ENCODE assay signal across 11 mouse cellular contexts in the genomic region with DNA sequence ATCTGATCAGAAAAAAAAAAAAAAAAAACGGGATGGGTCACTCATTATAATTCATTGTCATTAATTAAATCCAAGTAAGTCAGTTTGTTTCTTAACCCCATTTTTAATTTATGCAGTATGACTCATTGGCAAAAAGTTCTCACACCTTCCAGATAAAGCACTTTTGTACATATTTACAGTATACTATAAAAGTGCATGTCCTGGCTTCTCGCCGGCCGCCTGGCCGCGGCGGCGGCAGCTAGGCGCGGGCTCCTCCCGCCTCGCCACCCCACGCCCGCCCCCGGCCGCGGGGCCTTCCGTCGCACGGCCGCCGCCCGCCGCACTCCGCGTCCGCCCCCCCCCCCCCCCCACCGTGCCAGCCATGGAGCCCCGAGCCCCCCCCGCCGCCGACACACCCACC. TPM values are rescaled to one million over a fixed set of nuclear protein-coding genes. Genes with fewer than 3 reads are reported as not detected.
DNase-seq lines count a peak whose midpoint lies in the region; ATAC-seq and TF ChIP-seq lines count a peak whose summit lies in the region.
"Had no signal": no experiment of that assay in that cellular context is flagged by ENCODE, and none has a peak within 500 bp of the region (broad histone marks: within the 10 kb centered on the region; RNA-seq: fewer than 3 reads in every experiment).

No protein-coding gene starts in this region.

- peak overlapping the region; percentile 47 for H3K9ac ChIP-seq in hindbrain, embryonic 16.5 days (ENCODE audit: low read depth, low read length)
- H3K9ac ChIP-seq in midbrain, embryonic 11.5 days (ENCODE audit: low read length): peak overlapping the region; percentile 40; the same call in 1 of the 2 replicates

- ATAC-seq in hindbrain, embryonic 16.5 days: 0 out of 2 replicates have a peak, but pooled peaks have one; percentile 20
- ATAC-seq in midbrain, embryonic 11.5 days (ENCODE audit: low FRiP score): peak; percentile 57; the same call in 1 of the 2 replicates

- H3K4me3 ChIP-seq in heart, embryonic 10.5 days: peak overlapping the region; percentile 56
- peak overlapping the region; percentile 44 for H3K4me3 ChIP-seq in hindbrain, embryonic 16.5 days (ENCODE audit: low read length)
- H3K4me3 ChIP-seq in midbrain, embryonic 11.5 days (ENCODE audit: low read depth, low read length): peak overlapping the region; percentile 25

- H3K9me3 ChIP-seq in heart, embryonic 10.5 days: no peaks in the 10 kb centered on the region
- no peaks in the 10 kb centered on the region for H3K9me3 ChIP-seq in hindbrain, embryonic 16.5 days (ENCODE audit: control insufficient read depth, low read length)
- H3K9me3 ChIP-seq in midbrain, embryonic 11.5 days (ENCODE audit: control insufficient read depth, low read length): no peaks in the 10 kb centered on the region

- no peaks in the 10 kb centered on the region for H3K4me1 ChIP-seq in heart, embryonic 10.5 days
- no peaks in the 10 kb centered on the region for H3K4me1 ChIP-seq in hindbrain, embryonic 16.5 days (ENCODE audit: control insufficient read depth, insufficient read depth, low read depth, low read length)
- H3K4me1 ChIP-seq in midbrain, embryonic 11.5 days (ENCODE audit: control insufficient read depth, insufficient read depth, low read length): no peaks in the 10 kb centered on the region

- H3K4me2 ChIP-seq in hindbrain, embryonic 16.5 days (ENCODE audit: low read length): peak overlapping the region; percentile 68
- peak overlapping the region; percentile 46 for H3K4me2 ChIP-seq in midbrain, embryonic 11.5 days

- no peaks in the 10 kb centered on the region for H3K27me3 ChIP-seq in heart, embryonic 10.5 days (ENCODE audit: insufficient read depth, poor library complexity, severe bottlenecking)
- H3K27me3 ChIP-seq in hindbrain, embryonic 16.5 days (replicated peaks; ENCODE audit: control insufficient read depth, insufficient read depth, low read length): no peaks in the 10 kb centered on the region
- no peaks in the 10 kb centered on the region for H3K27me3 ChIP-seq in midbrain, embryonic 11.5 days (ENCODE audit: control insufficient read depth, insufficient read depth, low read length)

- DNase-seq in heart, embryonic 10.5 days (ENCODE audit: low spot score): no peak
- DNase-seq in heart, adult 8-10 months (ENCODE audit: low spot score): no peak
- peak; percentile 1 for DNase-seq in brain, embryonic 14.5 days (ENCODE audit: low read depth)
- no peak for DNase-seq in midbrain, embryonic 11.5 days (ENCODE audit: low spot score, missing footprints)
- no peak for DNase-seq in gastrocnemius, adult 18-20 months (ENCODE audit: low spot score)
- DNase-seq in spleen, adult 18-20 months: no peak
- DNase-seq in layer of hippocampus, postnatal 14 days (ENCODE audit: low spot score in 2 of 2): no peak
- DNase-seq: B cell, adult 2 months; heart, adult 18-20 months had no signal

- 0 out of 2 replicates have a peak overlapping the region, but pooled peaks have one; percentile 16 for H3K27ac ChIP-seq in heart, embryonic 10.5 days
- H3K27ac ChIP-seq in hindbrain, embryonic 16.5 days (ENCODE audit: low read depth, low read length): no peak overlapping the region
- no peak overlapping the region for H3K27ac ChIP-seq in midbrain, embryonic 11.5 days (ENCODE audit: low read depth, low read length)

- TF ChIP-seq CTCF in brain, embryonic 14.5 days (IDR thresholded peaks at IDR 0.05; ENCODE audit: borderline replicate concordance, extremely low read depth, insufficient read depth, insufficient read length): no peak

- no peak for TF ChIP-seq POLR2A in brain, embryonic 14.5 days (IDR thresholded peaks at IDR 0.05; ENCODE audit: borderline replicate concordance, extremely low read depth, insufficient read depth, insufficient read length, poor library complexity, severe bottlenecking)

- no peaks in the 10 kb centered on the region for H3K36me3 ChIP-seq in heart, embryonic 10.5 days
- H3K36me3 ChIP-seq in hindbrain, embryonic 16.5 days (ENCODE audit: control insufficient read depth, insufficient read depth, low read length): no peaks in the 10 kb centered on the region
- H3K36me3 ChIP-seq in midbrain, embryonic 11.5 days (ENCODE audit: control insufficient read depth, insufficient read depth, low read length): no peaks in the 10 kb centered on the region

- 7% methylated on average over 32 of the region's 32 CpGs for WGBS in heart, embryonic 10.5 days
- WGBS in hindbrain, embryonic 16.5 days: 14% methylated on average over 31 of the region's 32 CpGs
- WGBS in midbrain, embryonic 11.5 days: 14% methylated on average over 19 of the region's 32 CpGs

RNA-seq across cellular contexts. Expression of gene Gm5141, which starts 27.1 kb away (rescaled TPM):
- polyA plus RNA-seq in heart, embryonic 10.5 days (2016; fragmentation: Nextera tagmentation; extraction: Ambion mirVana): 6.4 and 8.6 TPM in 2 replicates
- 1 to 10 TPM in 1 of 4 experiments, under 1 TPM in 3; 0.57 to 1.9 (median 0.78) TPM for total RNA-seq in heart, adult 8-10 months (2022)
- polyA plus RNA-seq in brain, embryonic 14.5 days (2012; rRNA removed): 3.8 and 4.3 TPM in 2 replicates
- polyA plus RNA-seq in hindbrain, embryonic 16.5 days (2015; fragmentation: Nextera tagmentation; extraction: Ambion mirVana): 9.9 and 10.7 TPM in 2 replicates
- polyA plus RNA-seq in midbrain, embryonic 11.5 days (2014; fragmentation: Nextera tagmentation; extraction: Ambion mirVana): 12.4 and 13.9 TPM in 2 replicates
- total RNA-seq in gastrocnemius, adult 18-20 months (2021): under 1 TPM; 0.07 to 0.26 TPM
- 1 to 10 TPM; 4.5 to 6.0 TPM for total RNA-seq in layer of hippocampus, postnatal 14 days (2021)

RNA-seq across cellular contexts. Expression of gene Fbp2, which starts 45.5 kb away (rescaled TPM):
- 0.31 and 0.41 TPM in 2 replicates for polyA plus RNA-seq in heart, embryonic 10.5 days (2016; fragmentation: Nextera tagmentation; extraction: Ambion mirVana)
- 10 to 100 TPM; 22.4 to 35.1 (median 26.2) TPM for total RNA-seq in heart, adult 8-10 months (2022)
- polyA plus RNA-seq in brain, embryonic 14.5 days (2012; rRNA removed): 0.31 and 0.33 TPM in 2 replicates
- polyA plus RNA-seq in hindbrain, embryonic 16.5 days (2015; fragmentation: Nextera tagmentation; extraction: Ambion mirVana): 0.89 and 0.95 TPM in 2 replicates
- 0.12 and 0.15 TPM in 2 replicates for polyA plus RNA-seq in midbrain, embryonic 11.5 days (2014; fragmentation: Nextera tagmentation; extraction: Ambion mirVana)
- 10 to 100 TPM; 33.9 to 63.4 TPM for total RNA-seq in gastrocnemius, adult 18-20 months (2021)
- under 1 TPM in 1 of 2 experiments, not detected in 1; 0.38 TPM for total RNA-seq in layer of hippocampus, postnatal 14 days (2021)
- total RNA-seq: neutrophil, adult 5-6 weeks had no signal

RNA-seq across cellular contexts. Expression of gene Platr25, which starts 52.2 kb away (rescaled TPM):
- 17.7 and 25.2 TPM in 2 replicates for polyA plus RNA-seq in heart, embryonic 10.5 days (2016; fragmentation: Nextera tagmentation; extraction: Ambion mirVana)
- total RNA-seq in heart, adult 8-10 months (2022): 1 to 10 TPM; 2.0 to 2.4 (median 2.2) TPM
- 16.8 and 17.6 TPM in 2 replicates for polyA plus RNA-seq in brain, embryonic 14.5 days (2012; rRNA removed)
- 29.9 and 31.2 TPM in 2 replicates for polyA plus RNA-seq in hindbrain, embryonic 16.5 days (2015; fragmentation: Nextera tagmentation; extraction: Ambion mirVana)
- 35.5 and 41.4 TPM in 2 replicates for polyA plus RNA-seq in midbrain, embryonic 11.5 days (2014; fragmentation: Nextera tagmentation; extraction: Ambion mirVana)
- 1 to 10 TPM; 1.2 to 1.4 TPM for total RNA-seq in gastrocnemius, adult 18-20 months (2021)
- 10 to 100 TPM; 12.7 to 13.5 TPM for total RNA-seq in layer of hippocampus, postnatal 14 days (2021)
